Mouse (Mus musculus): ENCODE measurements around the gene Gm49387. TPM values are rescaled to one million over a fixed set of nuclear protein-coding genes. Genes with fewer than 3 reads are reported as not detected.

The Gm49387 gene
- total and polyA plus RNA-seq, 2 experiments from 2014 or later = not detected

- no peaks in the 10 kb centered on the region for H3K9me3 ChIP-seq (ENCODE audit: low read length)
- H3K4me1 ChIP-seq (ENCODE audit: insufficient read depth, low read length) = no peaks in the 10 kb centered on the region
- no peak overlapping the region for H3K9ac ChIP-seq (replicated peaks; ENCODE audit: low read length, poor library complexity, severe bottlenecking)
- H3K27ac ChIP-seq (ENCODE audit: low read depth, low read length) = no peak overlapping the region
- no peak overlapping the region for H3K4me2 ChIP-seq (ENCODE audit: low read depth, low read length, poor library complexity, severe bottlenecking)
- DNase-seq (ENCODE audit: low spot score) (no peak), ATAC-seq (ENCODE audit: low FRiP score) (no peak)
- no peaks in the 10 kb centered on the region for H3K27me3 ChIP-seq (ENCODE audit: insufficient read depth, low read length)
- no peak for TF ChIP-seq CTCF (IDR thresholded peaks at IDR 0.05)
- no peak overlapping the region for H3K4me3 ChIP-seq (ENCODE audit: low read depth, low read length)
- H3K36me3 ChIP-seq (ENCODE audit: insufficient read depth, low read length) = peaks cover 73% of the 10 kb centered on the region
- WGBS = 95% methylated on average over 6 of the region's 6 CpGs
Observed at GRCm38 (mm10) chr14:31506456-31506855, 134.2 kb downstream of the Gm49387 start.

GRCm38 (mm10) chr14:31503406-31503805, 137.3 kb downstream of the Gm49387 start:
- Histone ChIP-seq H3K9ac (replicated peaks; ENCODE audit: low read length, poor library complexity, severe bottlenecking) (no peak overlapping the region), H3K9me3 (ENCODE audit: low read length) (no peaks in the 10 kb centered on the region), H3K27me3 (ENCODE audit: insufficient read depth, low read length) (no peaks in the 10 kb centered on the region), H3K27ac (ENCODE audit: low read depth, low read length) (no peak overlapping the region), H3K4me2 (ENCODE audit: low read depth, low read length, poor library complexity, severe bottlenecking) (no peak overlapping the region), H3K36me3 (ENCODE audit: insufficient read depth, low read length) (peaks cover 71% of the 10 kb centered on the region), H3K4me3 (ENCODE audit: low read depth, low read length) (no peak overlapping the region), H3K4me1 (ENCODE audit: insufficient read depth, low read length) (no peaks in the 10 kb centered on the region)
- no peak for ATAC-seq (ENCODE audit: low FRiP score)
- TF ChIP-seq CTCF (IDR thresholded peaks at IDR 0.05) = no peak
- no peak for DNase-seq (ENCODE audit: low spot score)
- WGBS = 92% methylated on average over 13 of the region's 13 CpGs

Other genes with a start within 250 kb of the Gm49387 start
- gene Sh3bp5, start 204.8 kb downstream of the Gm49387 start, total RNA-seq (2014; rRNA removed) = 61.7 and 76.5 TPM in 2 replicates
- 141 and 165 TPM in 2 replicates for gene Sh3bp5, start 204.8 kb downstream of the Gm49387 start, polyA plus RNA-seq (2015; fragmentation: Nextera tagmentation; extraction: Ambion mirVana)
- 7.9 and 22.4 TPM in 2 replicates for gene Eaf1, start 146.5 kb downstream of the Gm49387 start, total RNA-seq (2014; rRNA removed)
- 3.8 and 4.0 TPM in 2 replicates for gene Eaf1, start 146.5 kb downstream of the Gm49387 start, polyA plus RNA-seq (2015; fragmentation: Nextera tagmentation; extraction: Ambion mirVana)
- 19.7 and 20.1 TPM in 2 replicates for gene Mettl6, start 145.8 kb downstream of the Gm49387 start, total RNA-seq (2014; rRNA removed)
- gene Mettl6, start 145.8 kb downstream of the Gm49387 start, polyA plus RNA-seq (2015; fragmentation: Nextera tagmentation; extraction: Ambion mirVana) = 32.5 and 35.3 TPM in 2 replicates
- gene Colq, start 49.5 kb downstream of the Gm49387 start, total RNA-seq (2014; rRNA removed) = 0.38 TPM in 1 of 2 replicates, not detected in the other
- 0.06 TPM in 1 of 2 replicates, not detected in the other for gene Colq, start 49.5 kb downstream of the Gm49387 start, polyA plus RNA-seq (2015; fragmentation: Nextera tagmentation; extraction: Ambion mirVana)
- 21.9 and 28.7 TPM in 2 replicates for gene Btd, start 150 bp upstream of the Gm49387 start, total RNA-seq (2014; rRNA removed)
- gene Btd, start 150 bp upstream of the Gm49387 start, polyA plus RNA-seq (2015; fragmentation: Nextera tagmentation; extraction: Ambion mirVana) = 18.5 and 20.1 TPM in 2 replicates
- 6.7 and 6.8 TPM in 2 replicates for gene Hacl1, start 408 bp upstream of the Gm49387 start, total RNA-seq (2014; rRNA removed)
- 8.4 and 9.4 TPM in 2 replicates for gene Hacl1, start 408 bp upstream of the Gm49387 start, polyA plus RNA-seq (2015; fragmentation: Nextera tagmentation; extraction: Ambion mirVana)
- gene Ankrd28, start 189.8 kb upstream of the Gm49387 start, total RNA-seq (2014; rRNA removed) = 28.0 and 33.7 TPM in 2 replicates
- gene Ankrd28, start 189.8 kb upstream of the Gm49387 start, polyA plus RNA-seq (2015; fragmentation: Nextera tagmentation; extraction: Ambion mirVana) = 6.9 and 7.3 TPM in 2 replicates

All from midbrain, postnatal 0 days (tissue).